Mouse (Mus musculus) urinary bladder, adult 18-20 months (tissue): Measurements from ENCODE around the gene Slc24a2.

ENCODE experiments used
- DNase-seq, 2 experiments: peaks; one replicate each; pipeline ENCODE4 v3.0.0; 2022; ENCODE audit warnings: low spot score in 2 of 2, mixed read lengths in 2 of 2

Gene Slc24a2

DNA sequence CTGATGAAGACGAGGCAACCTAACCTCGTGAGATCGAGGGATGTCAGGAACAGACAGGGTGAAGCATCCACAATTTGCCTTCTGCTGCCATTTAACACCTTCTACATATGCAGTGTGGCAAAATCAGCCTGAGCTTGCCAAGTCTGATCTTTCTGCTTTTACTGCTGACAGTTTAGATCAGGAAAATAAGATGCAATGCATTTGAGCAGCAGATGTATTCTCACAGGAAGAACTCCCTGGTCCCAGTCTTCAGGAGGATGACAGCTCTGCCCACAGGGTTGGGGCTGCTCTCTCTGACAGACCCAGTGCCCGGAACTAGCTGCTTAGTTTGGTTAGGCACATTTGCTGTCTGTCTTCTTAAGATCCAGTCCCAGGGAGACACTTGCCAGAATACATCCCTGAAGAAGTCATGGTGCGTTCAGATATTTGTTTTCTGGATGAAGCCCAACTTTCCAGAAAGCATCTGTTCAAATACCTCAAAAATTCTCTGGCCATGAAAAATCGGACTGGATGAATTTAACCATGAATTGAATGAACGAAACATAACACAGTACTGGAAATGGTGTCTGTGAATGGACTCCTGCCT is 188.8 kb downstream of the Slc24a2 start:
- no peak for DNase-seq

DNA sequence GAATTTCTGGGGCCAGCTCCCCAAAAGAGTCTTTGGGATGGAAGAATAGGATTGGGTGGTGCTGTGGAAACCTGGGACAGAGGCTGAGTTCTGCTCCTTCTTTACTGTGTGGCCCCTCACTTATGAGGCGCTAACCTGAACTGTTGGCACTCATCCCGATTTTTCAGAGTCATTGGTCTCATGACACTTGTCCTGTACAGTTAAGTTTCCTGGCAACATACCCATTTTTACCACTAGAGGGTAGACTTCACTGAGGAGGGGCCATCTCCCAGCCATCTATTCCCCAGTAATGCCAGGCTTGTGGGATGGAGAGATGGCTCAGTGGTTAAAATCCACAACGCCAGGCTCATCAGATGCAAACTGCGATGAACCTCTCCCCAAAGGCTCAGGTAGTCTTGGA is 192.7 kb downstream of the Slc24a2 start:
- DNase-seq, result no peak

DNA sequence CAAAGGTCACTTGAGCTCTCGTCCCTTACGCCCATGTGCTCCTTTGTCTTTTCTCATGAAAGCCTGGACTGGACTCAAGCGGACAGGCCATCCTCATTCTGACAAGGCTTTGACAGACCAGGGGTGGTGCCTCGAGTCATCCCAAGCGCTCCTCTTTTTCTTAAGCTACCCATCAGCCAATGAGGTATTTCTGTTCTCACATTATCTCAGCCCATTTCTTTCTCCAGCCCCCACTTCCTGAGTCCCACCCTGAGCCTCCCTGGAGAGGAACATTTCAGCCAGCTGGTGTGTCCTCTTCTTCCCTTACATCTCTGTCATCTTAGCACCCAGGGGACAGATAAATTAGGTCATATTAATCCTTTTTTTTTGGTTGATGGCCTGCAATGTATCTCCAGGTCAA is 193.8 kb downstream of the Slc24a2 start:
- DNase-seq, result no peak

DNA sequence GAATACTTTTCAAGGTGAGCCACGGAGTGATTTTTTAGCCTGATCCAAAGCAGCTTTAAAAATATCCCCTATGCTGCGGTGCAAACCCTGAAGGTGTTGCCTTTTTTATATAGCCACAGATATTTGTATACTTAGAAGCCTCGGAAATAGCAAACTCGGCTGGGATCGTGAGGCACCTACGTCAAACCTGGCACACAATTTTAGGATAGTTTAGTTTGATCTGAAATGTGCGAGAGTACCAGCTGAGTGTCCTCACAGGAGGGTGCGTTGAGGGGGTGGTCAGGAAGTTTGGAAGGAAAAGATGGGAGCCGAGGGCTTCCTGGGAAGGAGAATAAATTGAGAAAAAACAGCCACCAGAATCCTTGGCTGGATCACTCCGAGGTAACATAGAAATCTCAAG is 194.6 kb downstream of the Slc24a2 start:
- DNase-seq, result no peak

GRCm38 (mm10) chr4:87032632-87033031 is 197.6 kb downstream of the Slc24a2 start:
- no peak for DNase-seq

- DNase-seq, result no peak
Measured at GRCm38 (mm10) chr4:87031076-87031475, 199.2 kb downstream of the Slc24a2 start.

GRCm38 (mm10) chr4:87026311-87027151 is 203.7 kb downstream of the Slc24a2 start:
- no peak for DNase-seq

DNA sequence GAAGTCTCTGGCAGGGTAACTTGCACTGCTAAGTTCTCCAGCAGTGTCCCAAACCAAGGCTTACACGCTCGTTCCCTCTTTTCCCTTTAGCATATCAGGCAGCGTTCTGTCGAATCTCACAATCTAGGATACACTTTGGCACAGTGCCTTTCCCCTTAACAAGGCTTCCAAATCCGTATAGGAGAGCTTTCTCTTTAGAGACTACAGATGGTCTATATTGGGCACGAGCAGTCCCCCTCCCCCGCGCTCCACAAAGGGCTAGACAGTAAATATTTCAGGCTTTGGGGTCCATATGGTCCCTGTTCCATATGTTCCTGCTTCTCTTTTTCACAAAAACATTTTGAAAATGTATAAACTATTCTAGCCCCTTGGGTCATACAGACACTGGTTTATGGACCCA is 205.7 kb downstream of the Slc24a2 start:
- DNase-seq, result no peak

DNA sequence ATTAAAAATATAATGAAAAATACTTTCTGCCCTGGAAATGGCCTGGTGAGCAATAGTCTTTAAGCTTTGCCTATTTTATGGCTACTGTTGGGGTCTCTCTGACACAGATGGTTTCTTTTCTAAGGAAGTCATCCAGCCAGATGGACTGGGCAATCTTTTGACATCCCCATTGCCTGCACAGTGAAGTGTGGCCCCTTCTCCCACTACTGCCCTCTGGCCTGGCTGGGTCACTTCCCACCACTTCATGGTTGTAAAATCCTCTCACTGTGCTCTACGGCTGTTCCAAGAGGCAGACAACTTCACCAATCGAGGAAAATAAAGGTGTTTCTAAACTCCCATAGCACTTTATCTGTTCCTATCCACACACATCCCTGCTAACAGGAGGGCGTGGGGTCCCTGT is 208.7 kb downstream of the Slc24a2 start:
- DNase-seq, result no peak

DNA sequence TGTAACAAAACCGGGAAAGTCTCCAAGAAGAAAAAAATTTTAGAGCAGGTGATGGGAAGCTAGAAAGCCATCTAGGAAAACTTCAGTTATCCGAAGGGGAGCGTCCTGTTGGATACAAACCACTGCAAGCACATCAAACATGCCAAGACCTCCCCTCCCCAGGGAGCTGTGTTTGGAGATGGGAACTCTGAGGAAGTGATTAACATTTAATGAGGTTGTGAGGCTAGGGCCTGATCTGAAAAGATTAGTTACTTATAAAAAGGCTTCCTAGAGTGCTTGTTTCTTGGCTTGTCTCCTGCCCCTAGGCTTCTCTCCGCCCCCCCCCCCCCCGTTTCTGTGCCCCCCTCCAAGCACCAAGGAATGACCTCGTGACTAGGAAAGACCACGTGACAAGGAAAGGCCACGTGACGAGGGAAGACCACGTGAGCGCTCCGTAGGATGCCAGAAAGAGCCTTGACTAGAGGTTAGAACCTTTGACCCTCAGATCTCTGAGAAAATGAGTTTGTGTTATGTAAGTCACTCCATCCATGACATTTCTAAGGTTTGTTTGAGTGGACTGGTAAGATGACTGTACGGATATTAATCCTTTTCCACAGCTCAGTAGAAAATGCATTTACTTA is 210.7 kb downstream of the Slc24a2 start:
- no peak for DNase-seq

DNA sequence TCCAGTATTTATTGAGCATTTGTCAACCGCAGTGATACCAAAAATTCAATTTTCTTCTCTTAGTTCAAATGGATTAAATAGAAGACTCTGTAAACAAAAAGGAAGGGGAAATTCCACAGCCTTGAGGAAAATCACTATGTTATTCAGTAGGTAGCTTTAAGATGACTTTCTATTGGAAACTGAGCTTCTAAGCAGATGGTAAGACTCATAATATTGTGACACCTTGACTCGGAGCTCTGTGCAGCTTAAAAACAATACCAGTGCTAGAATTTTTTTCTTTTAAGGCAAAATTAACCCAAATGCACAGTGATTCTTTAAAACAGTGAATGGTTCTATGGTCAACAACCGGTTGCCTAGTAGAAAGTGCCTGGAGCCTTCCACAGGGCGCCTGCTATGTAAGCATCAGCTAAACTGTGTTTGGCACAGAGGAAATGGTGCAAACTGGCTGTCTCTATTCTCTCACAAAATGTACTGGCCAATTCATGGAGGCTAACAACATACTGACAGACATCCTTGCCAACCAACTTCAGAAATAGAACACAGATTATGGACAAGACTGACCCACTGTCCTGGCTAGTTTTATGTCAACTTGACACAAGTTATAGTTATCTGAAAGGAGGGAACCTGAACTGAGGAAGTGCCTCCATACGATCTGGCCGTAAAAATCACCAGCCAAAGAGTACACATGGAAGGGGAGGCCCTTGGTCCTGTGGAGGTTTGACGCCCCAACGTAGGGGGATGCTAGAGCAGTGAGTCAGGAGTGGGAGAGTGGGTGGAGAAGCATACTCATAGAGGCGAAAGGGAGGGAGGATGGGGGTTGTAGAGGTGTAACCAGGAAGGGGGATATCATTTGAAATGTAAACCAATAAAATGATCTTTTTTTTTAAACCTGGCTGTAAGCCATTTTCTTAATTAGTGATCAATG is 211.9 kb downstream of the Slc24a2 start:
- no peak for DNase-seq

DNA sequence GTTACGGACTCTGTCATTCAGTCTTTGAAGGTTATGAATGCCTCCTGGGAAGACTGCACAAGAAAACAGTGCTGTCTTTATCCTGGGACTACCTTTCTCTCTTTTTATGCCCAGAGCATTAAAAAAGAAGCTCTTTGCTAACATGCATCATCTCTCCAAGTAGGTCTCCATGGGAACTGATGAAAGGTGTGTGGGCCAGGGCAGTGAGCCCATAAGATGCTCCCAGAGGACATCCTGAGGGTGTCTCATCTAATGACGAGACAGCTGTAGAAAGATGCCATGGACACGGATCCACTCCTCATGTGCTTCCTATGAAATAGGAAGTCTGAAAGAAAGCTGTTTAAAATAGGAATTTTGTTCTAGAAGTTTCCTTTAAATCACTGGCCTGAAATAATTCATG is 212.8 kb downstream of the Slc24a2 start:
- no peak for DNase-seq

- no peak for DNase-seq
Measured at GRCm38 (mm10) chr4:87015746-87016145, 214.5 kb downstream of the Slc24a2 start.

GRCm38 (mm10) chr4:87013721-87014620 is 216.3 kb downstream of the Slc24a2 start:
- DNase-seq, result no peak

DNA sequence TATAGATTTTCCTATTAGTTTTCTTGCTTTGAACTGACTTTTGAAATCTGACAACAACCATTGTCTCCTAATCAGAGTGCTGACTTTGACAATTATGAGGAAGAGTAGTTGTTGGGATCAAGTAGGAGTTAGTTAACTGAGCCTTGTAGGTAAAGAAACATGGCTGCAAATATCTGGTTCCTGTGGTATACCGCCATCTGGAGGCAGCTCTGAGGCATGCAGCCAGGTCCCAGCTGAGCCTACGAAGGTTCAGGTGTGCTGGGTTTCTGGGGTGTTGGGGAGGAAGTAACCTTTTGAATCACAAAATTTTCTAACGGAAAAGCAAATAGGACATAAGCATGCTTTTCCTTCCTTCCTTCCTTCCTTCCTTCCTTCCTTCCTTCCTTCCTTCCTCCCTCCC is 237.8 kb downstream of the Slc24a2 start:
- no peak for DNase-seq

GRCm38 (mm10) chr4:86989301-86989700 is 241.0 kb downstream of the Slc24a2 start:
- DNase-seq, result no peak

- DNase-seq, result no peak
Measured at GRCm38 (mm10) chr4:86987846-86988245, 242.4 kb downstream of the Slc24a2 start.

DNA sequence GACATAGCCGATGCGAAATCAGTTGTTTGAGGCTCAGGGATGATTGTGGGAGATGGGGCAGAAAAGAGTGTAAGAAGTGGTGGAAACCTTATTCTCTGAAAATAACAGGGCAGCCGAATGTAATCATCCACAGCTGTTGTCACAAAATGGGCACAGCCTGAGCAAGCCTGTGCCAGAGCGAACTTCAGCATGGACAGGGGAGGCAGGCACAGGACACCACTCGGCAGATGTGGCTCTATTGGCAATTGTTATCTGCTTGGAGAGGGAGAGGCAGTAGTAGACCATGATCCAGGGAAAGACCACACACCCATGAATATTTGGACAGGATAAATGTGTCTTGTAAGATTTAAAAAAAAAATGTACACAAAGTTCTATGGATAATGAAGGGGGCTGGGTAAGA is 253.0 kb downstream of the Slc24a2 start:
- DNase-seq, result no peak

DNA sequence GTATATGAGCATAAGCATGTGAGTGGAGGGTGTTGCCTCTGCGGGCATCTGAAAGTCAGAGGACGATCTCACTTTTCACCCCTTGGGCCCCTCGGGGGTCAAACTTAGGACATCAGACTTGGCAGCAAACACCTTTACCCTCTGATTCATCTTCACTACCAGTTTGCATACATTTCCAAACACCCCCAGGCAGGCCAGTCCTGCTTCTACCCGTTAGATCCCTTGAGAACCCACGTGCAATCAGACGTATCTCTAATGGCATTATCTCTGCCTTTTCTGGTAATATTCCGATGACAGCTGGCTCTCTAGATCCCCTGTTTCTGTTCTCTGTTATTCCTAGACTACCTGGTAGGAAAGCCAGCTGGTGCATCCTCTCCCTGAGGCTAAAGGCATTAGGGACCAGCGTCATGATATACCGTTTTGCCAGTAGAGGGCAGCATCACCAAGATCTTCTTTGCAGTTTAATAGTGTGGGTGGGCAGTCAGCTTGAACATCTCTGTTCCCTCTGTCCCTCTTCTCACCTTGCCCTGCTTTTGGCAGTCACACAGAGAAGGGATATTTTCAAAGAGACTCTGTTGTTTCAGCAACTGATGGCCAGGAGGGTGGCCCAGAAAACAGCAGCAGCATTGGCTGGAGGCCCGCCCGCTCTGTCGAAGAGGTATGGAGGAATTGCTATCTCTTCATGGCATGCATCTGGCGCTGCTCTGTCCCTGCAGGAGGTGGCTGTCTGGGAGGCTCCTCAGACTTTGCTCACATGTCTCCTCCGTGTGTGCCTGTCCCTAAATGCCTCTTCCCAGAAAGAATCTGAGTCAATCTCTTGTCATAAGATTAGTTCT is 272.5 kb downstream of the Slc24a2 start:
- DNase-seq, result peak in 1 of 2 experiments; percentile 21

DNA sequence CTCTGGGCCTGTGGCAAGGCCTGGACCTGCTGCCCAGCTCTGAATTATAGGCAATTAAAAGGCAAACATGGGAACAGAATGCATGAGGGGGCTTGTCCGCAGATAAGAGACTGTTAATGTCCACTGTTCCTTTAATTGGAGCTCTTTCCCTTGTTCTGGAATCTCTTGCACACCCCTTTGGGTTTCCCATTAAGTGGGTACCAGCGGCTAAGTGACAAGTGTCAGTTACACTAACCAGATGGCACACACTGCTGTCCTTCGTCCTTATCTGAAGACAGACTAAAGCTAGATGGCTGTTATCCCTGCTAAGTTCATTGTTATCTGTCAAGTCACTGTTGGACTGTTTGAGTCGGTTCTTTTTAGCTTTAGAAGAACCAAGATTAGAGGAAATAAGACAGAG is 274.8 kb downstream of the Slc24a2 start:
- DNase-seq, result no peak
